Mouse (Mus musculus): ENCODE data around the gene Rps6ka2. TPM values are rescaled to one million over a fixed set of nuclear protein-coding genes. Genes with fewer than 3 reads are reported as not detected.
A peak's percentile ranks its signal among the peaks of the same experiment; 100 is the strongest.
"Not testable (repeated sequence)": the region's sequence is repeated elsewhere in the genome, so short reads cannot be mapped to it uniquely, and the experiment has no call there.

Gene Rps6ka2
- total RNA-seq, 2 experiments from 2014 or later: 49.8 to 56.0 TPM

GRCm38 (mm10) chr17:7165524-7165923 lies 4.4 kb upstream of the Rps6ka2 start:
- intact Hi-C loops (cut with DNase I): no loop called here
- no peak for DNase-seq (ENCODE audit: low spot score in 2 of 2)

GRCm38 (mm10) chr17:7168961-7169626 lies 821 bp upstream of the Rps6ka2 start:
- intact Hi-C loops (cut with DNase I): no loop called here
- DNase-seq (ENCODE audit: low spot score in 2 of 2): peak in 1 of 2 experiments; percentile 45

- DNase-seq (ENCODE audit: low spot score in 2 of 2): no peak
- intact Hi-C loops (cut with DNase I): loop anchor here (2.0 kb wide), 1 partner anchor 36 kb away; no protein-coding TSS in a partner anchor
Measured at GRCm38 (mm10) chr17:7170304-7171295, 685 bp downstream of the Rps6ka2 start.

- no peak for DNase-seq (ENCODE audit: low spot score in 2 of 2)
- intact Hi-C loops (cut with DNase I): no loop called here
Measured at GRCm38 (mm10) chr17:7173331-7174028, 3.6 kb downstream of the Rps6ka2 start.

- no peak for DNase-seq (ENCODE audit: low spot score in 2 of 2)
- intact Hi-C loops (cut with DNase I): no loop called here
Measured at GRCm38 (mm10) chr17:7175293-7175692, 5.4 kb downstream of the Rps6ka2 start.

- no peak for DNase-seq (ENCODE audit: low spot score in 2 of 2)
- intact Hi-C loops (cut with DNase I): no loop called here
Measured at GRCm38 (mm10) chr17:7176394-7176793, 6.5 kb downstream of the Rps6ka2 start.

GRCm38 (mm10) chr17:7178196-7178595 lies 8.3 kb downstream of the Rps6ka2 start:
- intact Hi-C loops (cut with DNase I): no loop called here
- no peak for DNase-seq (ENCODE audit: low spot score in 2 of 2)

- intact Hi-C loops (cut with DNase I): no loop called here
- DNase-seq (ENCODE audit: low spot score in 2 of 2): no peak
Measured at GRCm38 (mm10) chr17:7182187-7182586, 12.3 kb downstream of the Rps6ka2 start.

- intact Hi-C loops (cut with DNase I); DNase-seq (ENCODE audit: low spot score in 2 of 2): not testable (repeated sequence)
Measured at GRCm38 (mm10) chr17:7187037-7187436, 17.1 kb downstream of the Rps6ka2 start.

- intact Hi-C loops (cut with DNase I): no loop called here
- no peak for DNase-seq (ENCODE audit: low spot score in 2 of 2)
Measured at GRCm38 (mm10) chr17:7189425-7189824, 19.5 kb downstream of the Rps6ka2 start.

- intact Hi-C loops (cut with DNase I): loop anchor here (10.0 kb wide), 1 partner anchor 55 kb away; no protein-coding TSS in a partner anchor
- peak; percentile 49 to 58 for DNase-seq (ENCODE audit: low spot score in 2 of 2)
Measured at GRCm38 (mm10) chr17:7189975-7190374, 20.1 kb downstream of the Rps6ka2 start.

GRCm38 (mm10) chr17:7194140-7194840 lies 24.4 kb downstream of the Rps6ka2 start:
- intact Hi-C loops (cut with DNase I): loop anchor here (10.0 kb wide), 1 partner anchor 51 kb away; no protein-coding TSS in a partner anchor
- DNase-seq (ENCODE audit: low spot score in 2 of 2): no peak

- DNase-seq (ENCODE audit: low spot score in 2 of 2): no peak
- intact Hi-C loops (cut with DNase I): loop anchor here (10.0 kb wide), 1 partner anchor 47 kb away; no protein-coding TSS in a partner anchor
Measured at GRCm38 (mm10) chr17:7197121-7197925, 27.4 kb downstream of the Rps6ka2 start.

GRCm38 (mm10) chr17:7204771-7205406 lies 35.0 kb downstream of the Rps6ka2 start:
- intact Hi-C loops (cut with DNase I): no loop called here
- DNase-seq (ENCODE audit: low spot score in 2 of 2): peak in 1 of 2 experiments; percentile 64

- DNase-seq (ENCODE audit: low spot score in 2 of 2): no peak
- intact Hi-C loops (cut with DNase I): loop anchor here (2.0 kb wide), 1 partner anchor 36 kb away; the partner anchor contains the start of gene Rps6ka2
Measured at GRCm38 (mm10) chr17:7206434-7207145, 36.7 kb downstream of the Rps6ka2 start.

GRCm38 (mm10) chr17:7210648-7211047 lies 40.7 kb downstream of the Rps6ka2 start:
- DNase-seq (ENCODE audit: low spot score in 2 of 2): no peak
- intact Hi-C loops (cut with DNase I): no loop called here

- DNase-seq (ENCODE audit: low spot score in 2 of 2): peak in 1 of 2 experiments; percentile 31
- intact Hi-C loops (cut with DNase I): no loop called here
Measured at GRCm38 (mm10) chr17:7211893-7212292, 42.0 kb downstream of the Rps6ka2 start.

All from left cerebral cortex, postnatal 14 days (tissue).